Mouse (Mus musculus): ENCODE measurements around the gene Gdf3.

DNA sequence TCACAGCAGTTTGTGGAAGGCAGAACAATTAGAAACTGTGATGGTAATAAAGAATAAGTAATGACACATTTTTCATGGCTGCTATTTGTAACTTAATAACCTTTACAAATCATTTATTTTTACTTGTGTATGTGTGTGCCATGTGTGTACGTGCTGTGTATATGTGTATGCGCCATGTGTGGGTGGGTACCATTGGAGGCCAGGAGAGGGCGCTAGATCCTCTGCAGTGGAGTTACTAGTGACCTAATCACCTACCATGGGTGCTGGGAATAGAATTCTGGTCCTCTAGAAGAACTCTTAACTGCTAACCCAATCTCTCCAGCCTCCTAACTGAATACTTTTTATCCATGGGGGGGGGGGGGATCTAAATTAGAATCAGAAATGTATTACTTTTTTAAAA lies 40.0 kb upstream of the Gdf3 start:
- no peak for TF ChIP-seq CTCF (IDR thresholded peaks at IDR 0.05; ENCODE audit: extremely low read depth, insufficient read length, insufficient replicate concordance, low read depth, low read length)
- no peak for TF ChIP-seq POLR2A (IDR thresholded peaks at IDR 0.05; ENCODE audit: low read depth, low read length)
